Mouse (Mus musculus) gastrocnemius, postnatal 36 days (tissue): Measurements from ENCODE around the gene Ccnjl. TPM values are rescaled to one million over a fixed set of nuclear protein-coding genes. Genes with fewer than 3 reads are reported as not detected.
A peak's percentile ranks its signal among the peaks of the same experiment; 100 is the strongest.

ENCODE experiments used
- DNase-seq, 2 experiments: peaks; one replicate each; pipeline ENCODE4 v3.0.0; 2022
- intact Hi-C: fragments of 180-260 bp; cut with DNase I; formaldehyde crosslinking; loops from one replicate; pipeline ENCODE4 v1.15.1; 2025
- total RNA-seq, 2 experiments: library from RNA; stranded (reverse); gene quantifications; 2 replicates each; pipeline ENCODE4 v1.2.3; 2021

The Ccnjl gene
- total RNA-seq, 2 experiments from 2014 or later = 0.12 to 0.13 TPM

DNA sequence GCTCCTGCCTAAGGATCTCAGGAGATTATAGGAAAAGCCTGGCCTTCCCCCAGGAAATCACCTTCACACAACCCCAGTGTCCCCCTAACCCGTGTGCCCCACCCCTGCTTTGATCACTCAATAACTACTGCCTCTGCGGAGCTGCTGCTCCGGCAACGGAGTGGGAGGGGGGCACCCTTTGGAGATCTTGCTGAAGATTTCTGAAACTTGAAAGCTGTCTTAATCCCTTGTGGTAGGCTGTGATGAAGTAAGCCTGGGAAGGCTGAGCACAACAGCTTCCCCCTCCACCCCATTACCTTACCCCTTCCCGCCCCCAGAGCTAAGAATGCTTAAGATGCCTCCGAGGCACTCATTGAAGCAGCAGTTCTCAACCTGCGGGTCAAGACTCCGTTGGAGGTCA, 37.3 kb downstream of the Ccnjl start:
- intact Hi-C loops = no loop called here
- no peak for DNase-seq

DNA sequence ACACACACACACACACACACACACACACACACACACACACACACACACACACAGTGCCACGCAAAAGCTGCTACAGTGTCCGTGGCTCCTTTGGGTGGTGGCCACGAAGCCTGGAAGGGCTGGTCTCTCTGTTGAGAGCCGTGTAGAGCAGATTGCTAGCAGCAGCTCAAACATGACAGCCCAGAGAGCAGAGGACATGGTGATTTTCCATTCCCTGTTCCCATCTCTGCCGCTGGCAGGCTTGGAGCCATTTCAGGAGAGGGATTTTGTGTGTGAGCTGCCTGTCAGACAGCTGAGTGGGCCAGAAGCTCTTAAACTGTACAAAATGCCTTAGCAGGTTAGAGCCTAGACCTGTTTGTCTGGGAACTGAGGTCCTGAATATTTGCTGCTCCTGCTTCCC, 38.1 kb downstream of the Ccnjl start:
- DNase-seq = no peak
- intact Hi-C loops = no loop called here

DNA sequence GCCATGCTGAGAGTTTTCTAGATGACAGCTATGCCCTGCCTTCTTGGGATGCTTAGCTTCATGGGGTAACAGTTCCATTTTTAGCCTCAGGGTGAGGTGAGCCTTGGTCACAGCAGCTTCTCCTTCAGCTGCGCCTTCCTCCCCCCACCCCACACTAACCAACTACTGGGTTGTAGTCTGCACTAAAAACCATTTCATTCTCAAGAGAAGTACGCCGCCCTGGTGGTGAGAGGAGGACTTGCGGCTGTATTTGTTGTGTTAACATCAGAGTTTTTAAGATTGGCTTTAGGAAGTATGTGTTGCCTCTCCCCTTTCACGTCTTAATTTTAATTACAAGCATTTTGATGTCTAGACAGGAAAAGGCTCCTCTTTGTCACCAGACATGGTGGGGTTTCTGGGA, 39.7 kb downstream of the Ccnjl start:
- no peak for DNase-seq
- intact Hi-C loops = no loop called here

DNA sequence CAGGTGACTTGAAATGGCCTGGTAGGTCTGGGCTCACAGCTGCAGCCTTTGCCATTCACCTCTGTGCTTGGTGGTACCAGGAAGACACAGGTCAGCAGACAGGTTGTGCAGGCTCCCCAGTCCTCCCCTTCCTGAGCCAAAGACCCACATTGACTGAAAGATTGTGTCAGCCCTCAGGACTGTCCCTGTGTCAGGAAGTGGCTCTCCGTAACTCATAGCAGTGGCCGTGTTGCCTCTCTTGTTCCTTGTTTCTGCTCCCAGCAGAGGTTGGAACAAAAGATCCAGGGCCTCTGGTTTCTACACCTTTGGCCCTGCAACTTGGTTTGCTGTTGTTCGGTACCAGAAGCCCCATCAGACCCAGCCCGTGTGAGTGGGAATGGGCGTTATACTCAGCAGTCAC, 40.6 kb downstream of the Ccnjl start:
- intact Hi-C loops = no loop called here

DNA sequence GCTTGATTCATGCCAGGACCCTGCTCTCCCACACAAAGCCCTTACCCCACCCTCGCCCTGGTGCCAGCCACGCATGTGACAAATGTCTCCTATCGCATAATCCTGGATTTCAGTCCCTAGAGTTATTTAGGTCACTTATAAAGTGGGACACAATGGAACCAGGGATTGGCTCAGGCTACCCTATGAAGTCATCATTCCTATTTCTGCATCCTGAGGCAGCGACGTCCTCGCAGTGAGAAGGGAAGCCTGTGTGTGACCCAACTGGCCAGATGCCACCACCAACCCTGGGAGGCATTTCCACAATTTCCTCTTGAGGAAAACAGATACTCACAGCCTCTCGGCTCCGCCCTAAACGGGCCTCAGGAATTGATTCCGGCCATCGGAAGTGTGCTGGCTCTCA, 41.0 kb downstream of the Ccnjl start:
- peak; percentile 31 to 45 for DNase-seq
- intact Hi-C loops = no loop called here

More for the DNA sequence above, 40.6 kb downstream of the Ccnjl start:
- no peak for DNase-seq

DNA sequence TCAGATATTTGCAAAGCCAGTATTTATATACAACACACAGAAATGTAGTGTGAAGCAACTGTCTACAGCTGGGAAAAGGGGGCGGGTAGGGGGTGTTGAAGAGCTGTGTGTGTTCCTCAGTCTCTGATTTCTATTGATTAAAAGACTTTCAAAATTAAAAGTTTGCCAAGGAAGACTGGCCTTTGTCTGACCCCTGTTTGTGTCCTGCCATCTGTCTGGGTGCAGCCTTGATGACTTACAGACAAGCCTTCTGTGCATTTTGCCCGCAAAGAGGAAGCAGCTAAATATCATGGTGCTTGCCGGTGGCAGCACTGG, 46.4 kb downstream of the Ccnjl start:
- DNase-seq = no peak
- intact Hi-C loops = no loop called here

DNA sequence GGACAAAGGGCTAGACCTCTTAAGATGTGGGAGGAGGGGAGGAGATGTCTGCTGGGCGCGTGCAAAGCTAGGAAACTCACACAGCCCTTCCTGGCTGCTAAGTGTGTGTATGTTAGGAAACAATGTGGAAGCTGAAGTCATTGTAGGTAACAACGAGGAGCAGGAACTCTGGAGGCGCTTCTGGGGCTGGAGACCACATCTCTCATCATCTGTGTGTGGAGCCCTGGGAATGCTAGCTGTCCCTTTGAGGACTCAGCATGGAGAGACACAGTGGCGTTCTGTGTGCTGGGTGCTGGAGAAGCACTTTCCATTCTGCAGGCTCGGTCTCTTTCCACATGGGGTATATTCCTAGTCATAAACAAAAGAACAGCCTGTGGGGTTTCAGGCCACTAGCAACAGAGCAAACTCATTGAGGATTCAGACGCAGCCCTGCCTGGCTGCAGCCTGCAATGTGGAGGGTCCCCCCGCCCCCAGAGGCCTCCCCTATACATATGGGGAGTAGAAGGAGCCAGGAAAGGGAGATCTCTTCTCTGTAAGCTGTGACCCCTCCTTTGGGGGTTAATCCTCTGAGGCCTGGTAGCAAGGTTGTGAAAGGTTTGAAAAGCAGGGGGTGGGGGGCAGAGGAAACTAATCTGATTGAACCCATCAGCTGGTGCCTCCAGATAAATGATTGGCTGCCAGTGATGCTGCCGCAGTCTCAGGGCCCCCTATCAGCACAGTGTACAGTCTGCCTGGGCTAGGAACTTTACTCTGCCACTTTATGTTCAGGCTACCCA, 47.0 kb downstream of the Ccnjl start:
- DNase-seq = no peak
- intact Hi-C loops = no loop called here

DNA sequence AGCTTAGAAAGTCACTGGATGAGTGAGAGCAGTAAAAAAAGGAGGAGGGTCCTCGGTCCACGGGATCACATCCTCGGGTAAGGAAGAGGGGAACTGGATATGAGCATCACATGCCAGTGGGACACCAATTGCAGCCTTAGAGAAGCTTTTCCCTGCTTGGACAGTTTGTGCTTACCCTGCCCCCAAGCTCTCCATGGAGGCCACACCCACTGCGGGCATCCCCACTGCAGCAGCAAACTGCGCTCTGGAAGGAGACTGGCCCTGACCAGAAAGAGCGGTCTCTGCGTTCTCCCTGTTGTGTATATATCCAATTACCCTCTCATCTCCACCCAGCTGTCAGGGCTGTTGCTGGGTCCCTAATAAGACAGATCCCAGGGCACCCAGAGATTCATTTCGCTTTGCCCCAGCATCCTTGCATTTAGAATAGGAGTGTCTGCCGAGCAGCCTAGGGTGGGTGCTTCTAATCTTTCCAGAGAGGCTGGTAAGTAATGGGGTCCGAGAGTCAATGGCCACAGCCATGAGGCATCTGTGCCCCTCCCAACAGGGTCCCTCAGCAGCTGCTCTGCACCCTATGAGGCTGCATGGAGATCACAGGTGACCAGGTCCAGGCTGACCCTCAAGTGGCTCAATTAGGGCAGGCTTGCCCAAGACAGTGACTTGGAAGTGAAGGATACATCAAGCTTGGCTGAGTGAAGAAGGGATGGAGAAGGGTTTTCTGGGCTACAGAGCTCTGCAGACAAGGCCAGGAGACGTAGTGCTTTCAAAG, 49.3 kb downstream of the Ccnjl start:
- intact Hi-C loops = no loop called here
- no peak for DNase-seq

DNA sequence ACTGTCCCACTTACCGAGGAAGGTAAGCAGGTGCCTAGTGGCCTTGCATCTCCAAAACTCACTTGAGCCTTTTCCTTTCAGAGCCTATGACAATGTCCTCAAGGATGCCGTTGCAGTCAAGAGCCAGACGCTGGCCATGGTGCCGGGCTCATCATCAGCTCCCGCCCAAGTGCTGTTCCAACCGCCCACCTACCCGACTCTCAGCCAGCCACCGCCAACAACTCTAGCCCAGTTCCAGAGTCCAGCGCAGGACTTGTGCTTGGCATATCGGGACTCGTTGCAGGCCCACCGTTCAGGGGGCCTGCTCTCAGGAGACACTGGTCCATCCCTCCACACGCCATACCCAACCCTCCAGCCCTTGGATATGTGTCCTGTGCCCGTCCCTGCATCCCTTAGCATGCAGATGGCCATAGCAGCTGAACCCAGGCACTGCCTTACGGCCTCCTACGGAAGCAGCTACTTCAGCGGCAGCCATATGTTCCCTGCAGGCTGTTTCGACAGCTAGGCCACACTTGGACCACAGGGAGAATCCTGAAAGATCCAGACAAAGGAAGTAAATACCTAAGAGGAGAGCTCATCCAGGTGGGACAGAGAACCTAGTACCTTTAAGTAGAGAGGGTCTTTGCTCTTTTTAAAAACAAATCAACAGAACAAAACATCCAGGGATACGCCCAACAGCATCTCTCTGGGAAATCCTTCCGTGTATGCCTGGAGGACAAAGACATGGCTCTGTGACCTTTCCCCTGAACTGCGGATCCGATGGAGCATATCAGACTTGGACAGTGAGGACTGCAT, 56.8 kb downstream of the Ccnjl start:
- DNase-seq = no peak
- intact Hi-C loops = loop anchor here (5.0 kb wide), 1 partner anchor 93 kb away; no protein-coding TSS in a partner anchor

DNA sequence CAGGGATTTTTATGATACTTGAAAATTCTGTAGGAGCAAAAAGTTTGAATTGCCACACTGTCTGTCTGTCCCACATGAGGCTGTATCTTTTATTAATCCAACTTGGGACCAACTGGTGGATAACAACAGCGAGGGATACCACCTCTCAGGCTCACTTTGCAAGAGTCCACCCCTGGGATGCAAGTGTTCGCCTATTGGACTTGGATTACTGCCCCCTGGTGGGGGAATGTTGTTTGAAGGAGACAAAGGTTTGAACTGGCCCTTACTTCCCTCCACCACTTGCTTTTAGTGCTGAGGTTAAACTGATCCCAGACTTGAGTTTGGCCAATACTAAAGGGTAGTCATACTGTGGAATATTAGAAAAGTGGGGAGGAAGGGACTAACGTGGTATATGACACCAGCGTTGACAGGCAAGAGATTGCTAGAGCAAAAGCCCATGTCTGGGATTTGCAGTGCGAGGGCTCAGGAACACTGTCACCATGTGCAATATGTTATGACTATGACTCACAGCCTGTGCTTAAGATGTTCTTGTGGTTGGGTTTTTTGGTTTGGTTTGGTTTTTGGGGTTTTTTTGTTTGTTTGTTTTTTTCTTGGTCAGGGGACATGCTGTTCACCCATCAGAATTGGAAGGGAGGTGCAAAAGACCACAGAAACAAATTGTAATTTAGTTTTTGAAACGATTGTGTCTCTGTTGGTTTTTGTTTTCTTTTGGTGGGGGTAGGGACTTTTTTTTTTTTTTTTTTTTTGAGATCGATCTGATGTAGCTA, 57.9 kb downstream of the Ccnjl start, which contains the start of gene 4933415A04Rik:
Gene 4933415A04Rik (plus strand): TSS at position 717 of the 767 bp plus-strand sequence.
- DNase-seq = peak in 1 of 2 experiments; percentile 57
- intact Hi-C loops = loop anchor here (5.0 kb wide), 1 partner anchor 94 kb away; no protein-coding TSS in a partner anchor

DNA sequence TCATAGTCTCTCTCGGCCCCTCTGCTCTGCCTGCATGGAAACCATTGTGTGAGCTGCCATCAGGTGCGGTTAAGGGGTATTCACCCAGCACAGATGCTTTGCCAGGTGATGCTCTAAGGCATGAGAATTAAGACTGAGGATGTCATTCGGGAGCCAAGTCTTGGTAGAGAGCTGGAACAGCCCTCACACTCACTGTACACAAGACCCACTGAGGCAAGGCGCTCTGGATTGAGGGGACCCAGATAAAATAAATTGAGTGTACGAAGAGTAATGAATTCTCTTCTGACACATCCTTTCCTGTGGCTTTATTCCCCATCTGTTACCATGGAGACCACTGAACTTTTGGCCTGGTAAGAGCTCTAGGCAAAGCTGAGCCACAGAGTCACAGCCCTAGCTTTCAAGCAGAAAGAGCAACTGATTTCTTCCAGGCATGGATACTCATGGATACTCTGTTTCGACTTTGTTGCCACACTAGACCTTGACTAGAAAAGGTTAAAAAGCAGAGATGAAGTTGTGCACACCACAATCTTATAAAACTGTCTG, 61.0 kb downstream of the Ccnjl start:
- intact Hi-C loops = loop anchor here (5.0 kb wide), 1 partner anchor 97 kb away; no protein-coding TSS in a partner anchor
- no peak for DNase-seq

DNA sequence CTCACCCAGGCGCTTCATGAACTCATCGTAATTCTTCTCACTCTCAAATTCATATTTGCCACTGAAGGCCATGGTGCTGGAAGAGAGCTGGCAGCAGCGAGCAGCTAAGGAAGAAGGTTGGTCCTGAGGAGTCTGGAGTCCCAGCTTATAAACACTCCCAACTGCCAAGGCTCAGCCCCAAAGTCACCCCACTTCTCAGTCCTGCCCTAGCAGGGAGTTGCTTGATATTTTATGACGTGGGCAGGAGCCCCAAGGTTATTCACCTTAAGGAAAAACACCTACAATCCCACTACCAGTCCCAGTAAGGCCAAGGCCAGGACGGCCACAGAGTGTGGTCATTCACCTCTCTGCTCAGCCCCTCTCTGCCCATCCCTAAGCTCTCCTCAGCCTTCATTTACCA, 72.9 kb downstream of the Ccnjl start, which contains the start of gene Fabp6:
Gene Fabp6 (minus strand): TSS at position 101 of the 400 bp plus-strand sequence.
- intact Hi-C loops = no loop called here
- DNase-seq = no peak

DNA sequence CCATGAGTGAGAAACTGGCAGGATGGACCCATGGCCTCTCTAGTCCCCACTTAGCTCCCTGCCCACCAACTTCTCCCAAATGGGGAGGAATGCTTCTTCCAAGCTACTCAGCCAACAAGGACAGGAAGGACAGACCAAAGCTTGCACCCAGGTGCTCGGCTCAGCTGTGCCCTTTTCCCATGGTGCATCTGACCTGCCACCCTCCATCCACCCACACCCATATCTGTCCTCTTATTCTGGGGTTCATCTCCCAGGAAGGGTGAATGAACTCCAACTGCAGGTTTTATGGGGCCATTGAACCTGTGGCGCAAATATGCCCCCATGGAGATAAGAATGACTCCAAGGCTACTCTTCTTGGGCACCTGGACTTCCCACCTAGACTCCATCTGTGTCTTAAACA, 75.6 kb downstream of the Ccnjl start:
- intact Hi-C loops = no loop called here
- DNase-seq = no peak

DNA sequence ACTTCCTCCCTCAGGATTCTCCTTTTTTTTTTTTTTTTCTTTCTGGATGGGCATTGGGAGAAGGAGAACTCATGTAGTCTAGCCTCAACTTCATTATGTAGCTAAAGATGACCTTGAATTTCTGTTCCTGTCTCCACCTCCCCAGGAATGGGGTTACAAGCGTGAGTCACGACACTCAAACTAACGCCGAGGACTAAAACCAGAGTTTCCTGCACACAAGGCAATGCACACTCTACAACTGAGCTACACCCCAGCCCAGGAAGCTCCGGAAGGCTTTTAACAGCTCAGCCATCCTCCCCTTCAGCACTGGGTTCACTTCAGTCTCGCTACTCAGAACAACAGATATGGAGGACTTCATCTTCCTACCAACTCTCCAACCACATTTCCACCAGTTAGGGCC, 76.3 kb downstream of the Ccnjl start:
- intact Hi-C loops = no loop called here
- no peak for DNase-seq

DNA sequence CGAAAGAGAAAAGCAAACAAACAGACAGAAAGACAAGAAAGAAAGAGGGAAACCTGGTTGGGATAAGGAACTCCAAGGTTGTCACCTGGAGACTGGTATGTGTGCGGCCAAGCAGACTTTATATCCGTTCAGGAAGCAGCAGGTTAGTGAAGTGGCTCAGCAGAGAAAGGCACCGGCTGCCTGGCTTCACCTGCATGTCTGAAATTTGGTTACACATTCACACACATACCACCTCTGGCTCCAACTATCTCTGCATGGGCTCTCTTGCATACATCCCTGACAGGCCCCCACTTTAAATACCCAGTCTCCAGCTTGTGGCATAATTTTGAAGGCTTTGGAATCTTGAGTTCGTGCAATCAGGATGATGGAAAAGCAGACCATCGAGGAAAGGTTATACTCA, 77.3 kb downstream of the Ccnjl start:
- intact Hi-C loops = no loop called here

DNA sequence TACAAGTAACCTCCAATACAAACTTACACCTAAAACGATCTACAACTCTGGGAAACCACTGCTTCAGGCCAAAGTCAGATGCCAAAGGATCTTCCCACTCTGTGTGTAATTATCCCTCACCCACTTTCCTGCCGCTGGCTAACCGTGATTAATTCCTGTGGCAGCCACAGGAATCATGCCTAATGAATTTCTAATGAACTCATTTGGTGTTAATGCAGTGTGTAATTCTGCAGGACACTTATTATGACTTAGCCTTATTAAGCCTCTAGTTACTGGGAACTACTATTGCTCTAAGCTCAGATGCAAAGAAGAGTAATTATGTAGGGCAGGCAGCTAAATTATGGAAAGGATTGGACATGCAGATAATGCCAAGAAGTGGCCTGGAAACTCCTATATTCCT, 79.9 kb downstream of the Ccnjl start:
- intact Hi-C loops = no loop called here
- no peak for DNase-seq

More for the DNA sequence above, 77.3 kb downstream of the Ccnjl start:
- DNase-seq = no peak

DNA sequence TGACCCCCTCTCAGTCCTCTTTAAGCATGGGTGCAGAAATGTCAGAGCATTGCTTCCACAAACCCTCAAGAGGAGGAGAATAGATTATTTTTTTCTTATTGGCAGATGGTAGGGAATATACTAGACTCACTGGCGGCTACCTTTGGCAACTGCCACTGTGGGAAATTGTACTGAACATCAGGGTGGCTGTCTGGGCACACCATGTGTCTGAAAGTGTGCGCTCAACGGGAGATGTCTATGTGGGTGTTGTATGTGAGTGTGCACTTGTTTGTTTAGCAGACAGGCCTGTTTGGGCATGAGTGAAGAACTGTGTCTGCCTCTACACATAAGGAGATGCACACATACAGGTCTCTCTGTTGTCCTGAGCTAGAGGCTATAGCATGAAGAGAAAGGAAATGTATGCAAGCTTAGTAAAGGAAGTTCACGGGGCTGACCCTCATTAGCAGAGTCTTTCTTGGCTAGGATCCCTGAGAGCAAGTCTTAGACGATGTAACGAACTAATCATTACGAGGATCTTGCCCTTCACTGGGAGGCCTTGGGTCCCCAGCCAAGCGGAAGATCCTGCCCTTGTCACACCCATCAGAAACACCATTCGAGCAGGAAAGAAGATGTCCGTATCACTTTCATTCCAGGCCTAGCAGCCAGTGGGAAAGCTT, 81.5 kb downstream of the Ccnjl start:
- intact Hi-C loops = no loop called here
- no peak for DNase-seq

DNA sequence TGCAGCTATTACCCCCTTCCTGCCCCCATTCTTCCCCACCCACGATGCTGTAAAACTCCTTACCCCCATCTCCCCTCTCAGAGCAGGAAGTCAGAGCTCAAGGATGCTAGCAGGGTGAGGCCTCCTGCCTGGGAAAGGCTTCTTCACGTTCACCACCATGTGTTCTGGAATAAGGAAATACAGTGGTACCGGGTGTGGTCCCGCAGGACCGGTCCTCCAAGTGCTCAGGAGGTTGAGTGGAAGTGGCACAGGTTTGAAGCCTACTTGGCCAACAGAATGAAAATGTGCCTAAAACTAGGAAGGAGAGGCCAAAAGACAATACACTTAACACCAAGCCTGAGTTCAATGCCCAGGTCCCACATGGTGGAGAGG, 82.1 kb downstream of the Ccnjl start:
- no peak for DNase-seq
- intact Hi-C loops = no loop called here

DNA sequence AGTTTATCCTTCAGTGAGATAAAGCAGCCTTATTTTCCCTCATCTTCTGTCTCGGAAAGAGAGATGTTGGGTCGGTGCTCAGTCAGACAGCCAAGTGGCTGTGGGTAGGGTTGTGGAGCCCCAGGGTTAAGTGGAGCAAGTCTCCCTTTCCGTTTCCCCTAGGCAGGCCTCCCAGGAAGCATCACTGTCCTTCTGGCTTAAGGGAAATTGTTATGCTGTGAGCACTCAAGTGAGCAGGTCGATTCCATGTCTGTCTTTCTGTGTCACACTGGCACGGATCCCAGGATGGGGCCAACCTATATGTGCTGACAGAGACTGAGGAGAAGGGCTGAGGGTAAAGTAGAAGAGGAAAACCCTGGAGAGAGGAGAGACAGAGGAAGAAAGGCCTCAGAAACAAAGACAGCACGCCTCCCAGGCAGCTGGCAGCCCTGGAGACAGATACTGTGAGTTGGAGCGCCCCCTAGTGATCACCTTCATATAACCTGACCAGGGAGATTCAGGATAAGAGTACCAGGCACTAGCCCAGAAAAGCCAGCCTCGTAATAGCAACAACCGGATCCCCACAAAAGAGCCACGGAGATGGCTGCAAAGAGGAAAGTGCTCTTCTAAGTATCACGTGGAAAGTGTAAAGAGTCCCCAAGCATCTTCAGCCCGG, 84.4 kb downstream of the Ccnjl start:
- intact Hi-C loops = no loop called here
- peak; percentile 22 to 65 for DNase-seq
